Mouse (Mus musculus): Measurements from ENCODE around the gene 4921507P07Rik.
"Not testable (repeated sequence)": the region's sequence is repeated elsewhere in the genome, so short reads cannot be mapped to it uniquely, and the experiment has no call there.

The 4921507P07Rik gene

GRCm38 (mm10) chr6:50558877-50559276 is 37.6 kb downstream of the 4921507P07Rik start:
- in situ Hi-C loops (cut with MseI, MboI), result no loop called here

GRCm38 (mm10) chr6:50557566-50557965 is 38.9 kb downstream of the 4921507P07Rik start:
- in situ Hi-C loops (cut with MseI, MboI), result no loop called here

- in situ Hi-C loops (cut with MseI, MboI), result not testable (repeated sequence)
These were observed 42.2 kb downstream of the 4921507P07Rik start for GRCm38 (mm10) chr6:50554223-50554622.

GRCm38 (mm10) chr6:50552881-50553518 is 43.4 kb downstream of the 4921507P07Rik start:
- in situ Hi-C loops (cut with MseI, MboI), result no loop called here

- in situ Hi-C loops (cut with MseI, MboI), result no loop called here
These were observed 46.6 kb downstream of the 4921507P07Rik start for GRCm38 (mm10) chr6:50549791-50550190.

GRCm38 (mm10) chr6:50549051-50549450 is 47.4 kb downstream of the 4921507P07Rik start:
- in situ Hi-C loops (cut with MseI, MboI), result no loop called here

- in situ Hi-C loops (cut with MseI, MboI), result no loop called here
These were observed 50.9 kb downstream of the 4921507P07Rik start for GRCm38 (mm10) chr6:50545412-50546043.

- in situ Hi-C loops (cut with MseI, MboI), result no loop called here
These were observed 53.9 kb downstream of the 4921507P07Rik start for GRCm38 (mm10) chr6:50542535-50542934.

- in situ Hi-C loops (cut with MseI, MboI), result loop anchor here (5.0 kb wide), 3 partner anchors 232 to 427 kb away; partner anchors contain the start of gene Mpp6 (in 1 of the 2)
These were observed 56.8 kb downstream of the 4921507P07Rik start for GRCm38 (mm10) chr6:50539641-50540040.

GRCm38 (mm10) chr6:50536461-50536892 is 60.0 kb downstream of the 4921507P07Rik start:
- in situ Hi-C loops (cut with MseI, MboI), result loop anchor here (5.0 kb wide), 3 partner anchors 229 to 424 kb away; partner anchors contain the start of gene Mpp6 (in 1 of the 2)

GRCm38 (mm10) chr6:50535346-50535745 is 61.1 kb downstream of the 4921507P07Rik start:
- in situ Hi-C loops (cut with MseI, MboI), result loop anchor here (5.0 kb wide), 3 partner anchors 228 to 423 kb away; partner anchors contain the start of gene Mpp6 (in 1 of the 2)

GRCm38 (mm10) chr6:50531920-50532319 is 64.5 kb downstream of the 4921507P07Rik start:
- in situ Hi-C loops (cut with MseI, MboI), result no loop called here

GRCm38 (mm10) chr6:50531003-50531402 is 65.4 kb downstream of the 4921507P07Rik start:
- in situ Hi-C loops (cut with MseI, MboI), result no loop called here

- in situ Hi-C loops (cut with MseI, MboI), result no loop called here
These were observed 67.2 kb downstream of the 4921507P07Rik start for GRCm38 (mm10) chr6:50529194-50529593.

GRCm38 (mm10) chr6:50527416-50527815 is 69.0 kb downstream of the 4921507P07Rik start:
- in situ Hi-C loops (cut with MseI, MboI), result no loop called here

GRCm38 (mm10) chr6:50526597-50527024 is 69.8 kb downstream of the 4921507P07Rik start:
- in situ Hi-C loops (cut with MseI, MboI), result no loop called here

- in situ Hi-C loops (cut with MseI, MboI), result no loop called here
These were observed 70.6 kb downstream of the 4921507P07Rik start for GRCm38 (mm10) chr6:50525846-50526245.

GRCm38 (mm10) chr6:50524261-50524896 is 72.1 kb downstream of the 4921507P07Rik start:
- in situ Hi-C loops (cut with MseI, MboI), result no loop called here

All from mouse trophoblast stem cell (cell line).